Mouse (Mus musculus) neural tube, embryonic 14.5 days (tissue): Measurements from ENCODE around the gene Cyth3. TPM values are rescaled to one million over a fixed set of nuclear protein-coding genes. Genes with fewer than 3 reads are reported as not detected.

Experiments used
- ATAC-seq: fragments of 200-750 bp; cut with Nextera tagmentation; 2 replicates; pipeline ENCODE4 v1.8.0; 2017; ENCODE audit warnings: low read depth, mild to moderate bottlenecking, moderate TSS enrichment, moderate library complexity
- H3K27ac ChIP-seq: fragments of 300-500 bp; sonication (generic); 2 replicates; pipeline ENCODE4 v1.5.1; 2014; ENCODE audit warnings: low read depth, mild to moderate bottlenecking, control low read depth, low read length, moderate library complexity, mixed read lengths
- H3K27me3 ChIP-seq: fragments of 300-500 bp; sonication (generic); 2 replicates; pipeline ENCODE4 v1.6.1; 2014; ENCODE audit warnings: low read length; ENCODE audit not compliant: control insufficient read depth, insufficient read depth
- H3K36me3 ChIP-seq: fragments of 300-500 bp; sonication (generic); 2 replicates; pipeline ENCODE4 v1.6.1; 2014; ENCODE audit warnings: low read length, mixed read lengths; ENCODE audit not compliant: control insufficient read depth, insufficient read depth
- H3K4me1 ChIP-seq: fragments of 300-500 bp; sonication (generic); 2 replicates; pipeline ENCODE4 v1.6.1; 2014; ENCODE audit warnings: low read length; ENCODE audit not compliant: control insufficient read depth, insufficient read depth
- H3K4me2 ChIP-seq: fragments of 300-500 bp; sonication (generic); 2 replicates; pipeline ENCODE4 v1.6.1; 2014; ENCODE audit warnings: mild to moderate bottlenecking, low read depth, low read length, control low read depth
- H3K4me3 ChIP-seq: fragments of 300-500 bp; sonication (generic); 2 replicates; pipeline ENCODE4 v1.5.1; 2014; ENCODE audit warnings: low read depth, low read length, control low read depth, mixed read lengths
- H3K9ac ChIP-seq: fragments of 300-500 bp; sonication (generic); replicated peaks from 2 replicates; pipeline ENCODE4 v1.6.1; 2014; ENCODE audit warnings: low read depth, mild to moderate bottlenecking, control low read depth, low read length, mixed read lengths
- H3K9me3 ChIP-seq: fragments of 300-500 bp; sonication (generic); 2 replicates; pipeline ENCODE4 v1.6.1; 2016; ENCODE audit warnings: low read length; ENCODE audit not compliant: control insufficient read depth
- WGBS: fragments of 180-500 bp; shearing (Covaris S2); extraction: QIAGEN DNeasy Blood & Tissue Kit; methylation state at CpG from one replicate; pipeline ENCODE4 v1.1.7; 2014; 5-methylcytosine and 5-hydroxymethylcytosine counted together
- polyA plus RNA-seq: library from polyadenylated mRNA; unstranded; fragments of >200 nt; fragmentation: Nextera tagmentation; extraction: Ambion mirVana; gene quantifications from 2 replicates; pipeline ENCODE4 v1.2.1, GENCODE M21; 2014

Cyth3 gene
- polyA plus RNA-seq, 1 experiment from 2014 or later: 35.3 TPM

GRCm38 (mm10) chr5:143759554-143759953 is 137.3 kb downstream of the Cyth3 start:
- Histone ChIP-seq H3K36me3 (peaks cover 5% of the 10 kb centered on the region; the same call in 1 of the 2 replicates), H3K4me1 (peaks cover 7% of the 10 kb centered on the region; the same call in 1 of the 2 replicates), H3K9me3 (no peaks in the 10 kb centered on the region), H3K4me2 (no peak overlapping the region; the same call in 1 of the 2 replicates), H3K27ac (no peak overlapping the region), H3K27me3 (no peaks in the 10 kb centered on the region), H3K9ac (peak overlapping the region; percentile 16; the same call in 1 of the 2 replicates), H3K4me3 (no peak overlapping the region)
- ATAC-seq: no peak
- 92% methylated on average over 8 of the region's 8 CpGs for WGBS

Other genes starting within 250 kb of the Cyth3 start
- gene Kdelr2, start 218.6 kb upstream of the Cyth3 start, polyA plus RNA-seq: 114 and 146 TPM in 2 replicates
- gene Daglb, start 157.9 kb upstream of the Cyth3 start, polyA plus RNA-seq: 21.3 and 21.7 TPM in 2 replicates
- 454 and 468 TPM in 2 replicates for gene Rac1, start 94.4 kb upstream of the Cyth3 start, polyA plus RNA-seq
- 30.6 and 31.2 TPM in 2 replicates for gene Usp42, start 109.8 kb downstream of the Cyth3 start, polyA plus RNA-seq
- 54.9 and 57.9 TPM in 2 replicates for gene Eif2ak1, start 195.3 kb downstream of the Cyth3 start, polyA plus RNA-seq